Mouse (Mus musculus): ENCODE data around the gene Zmynd19. TPM values are rescaled to one million over a fixed set of nuclear protein-coding genes. Genes with fewer than 3 reads are reported as not detected.

Gene Zmynd19
- polyA plus RNA-seq, 1 experiment from 2014 or later, result 25.3 TPM

DNA sequence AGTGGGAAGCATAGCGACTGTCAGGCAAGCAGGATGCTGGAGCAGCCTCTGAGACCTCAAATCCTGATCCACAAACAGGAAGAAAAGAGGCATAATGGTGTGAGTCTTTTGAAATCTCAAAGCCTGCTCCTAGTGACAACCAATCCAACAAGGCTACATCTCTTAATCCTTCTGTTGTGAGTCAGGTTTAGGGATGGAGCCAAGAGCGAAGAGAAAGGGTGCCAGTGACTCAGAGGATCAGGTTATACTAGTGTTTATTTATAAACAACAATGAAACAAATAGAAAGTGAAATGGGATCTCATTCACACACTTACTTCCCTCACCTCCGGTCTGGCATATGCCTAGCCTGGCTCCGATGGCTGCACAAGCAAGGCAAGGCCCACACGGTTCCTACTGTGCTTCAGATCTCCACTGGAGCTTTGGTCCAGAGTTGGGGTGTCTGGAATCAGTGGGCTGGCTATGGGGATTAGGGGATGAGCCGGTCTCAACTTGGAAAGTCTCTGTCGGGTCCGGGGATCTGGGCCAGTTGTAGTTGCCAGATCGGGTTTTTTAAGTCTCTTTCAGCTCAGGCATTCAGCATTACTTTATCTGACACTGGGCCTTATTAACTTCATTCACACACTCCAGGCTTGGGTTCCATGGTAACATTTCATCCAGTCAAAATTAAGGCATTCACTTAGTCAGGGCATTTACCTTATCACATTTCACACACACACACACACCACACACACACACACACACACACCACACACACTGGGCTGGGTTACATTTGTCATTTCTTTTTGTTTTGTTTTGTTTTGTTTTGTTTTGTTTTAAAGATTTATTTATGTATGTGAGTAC, 54.6 kb downstream of the Zmynd19 start:
- H3K4me3 ChIP-seq, result no peak overlapping the region
- no peak for DNase-seq (ENCODE audit: low spot score)
- no peaks in the 10 kb centered on the region for H3K9me3 ChIP-seq
- H3K27me3 ChIP-seq (replicated peaks; ENCODE audit: low read depth, poor library complexity, severe bottlenecking), result no peaks in the 10 kb centered on the region
- no peaks in the 10 kb centered on the region for H3K4me1 ChIP-seq
- no peaks in the 10 kb centered on the region for H3K36me3 ChIP-seq (replicated peaks)
- 77% methylated on average over 9 of the region's 9 CpGs for WGBS
- no peak overlapping the region for H3K27ac ChIP-seq (replicated peaks)

DNA sequence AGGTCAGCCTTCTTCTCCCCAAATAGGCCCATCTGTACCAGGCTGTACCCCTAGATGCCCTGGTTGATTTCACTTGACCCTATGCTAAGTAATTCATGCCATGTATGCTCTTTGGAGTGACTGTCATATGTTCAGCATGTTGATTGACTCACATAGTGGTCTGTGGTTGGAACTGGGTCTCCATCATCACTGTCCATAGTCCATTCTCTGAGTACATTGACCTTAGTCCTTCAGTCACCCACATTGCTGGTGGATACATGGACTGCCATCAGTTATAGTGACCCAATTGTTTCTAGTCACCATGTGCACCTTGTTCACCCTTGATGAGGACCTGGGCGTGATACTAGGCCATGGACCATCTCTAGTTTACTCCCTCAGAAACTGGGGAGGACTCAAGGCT, 57.2 kb downstream of the Zmynd19 start:
- Histone ChIP-seq H3K27ac (replicated peaks) (no peak overlapping the region), H3K27me3 (replicated peaks; ENCODE audit: low read depth, poor library complexity, severe bottlenecking) (no peaks in the 10 kb centered on the region), H3K4me3 (no peak overlapping the region), H3K4me1 (no peaks in the 10 kb centered on the region), H3K9me3 (no peaks in the 10 kb centered on the region), H3K36me3 (replicated peaks) (no peaks in the 10 kb centered on the region)
- DNase-seq (ENCODE audit: low spot score), result no peak
- WGBS, result 84% methylated on average over 1 of the region's 1 CpGs

DNA sequence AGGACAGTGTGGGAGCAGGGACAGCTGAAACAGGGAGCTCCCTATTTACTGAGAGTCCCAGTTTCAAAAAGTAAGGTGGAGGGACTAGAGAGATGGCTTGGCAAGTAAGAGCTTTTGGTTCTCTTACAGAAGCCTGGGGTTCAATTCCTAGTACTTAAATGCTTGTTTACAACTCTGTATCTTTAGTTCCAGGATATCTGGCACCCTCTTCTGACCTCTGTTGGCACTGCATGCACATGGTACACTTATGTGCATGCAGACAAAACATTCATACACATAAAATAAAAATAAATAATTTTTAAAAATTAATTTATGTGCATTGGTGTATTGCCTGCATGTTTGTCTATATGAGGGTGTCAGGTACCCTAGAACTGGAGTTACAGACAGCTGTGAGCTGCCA, 58.7 kb downstream of the Zmynd19 start:
- H3K27me3 ChIP-seq (replicated peaks; ENCODE audit: low read depth, poor library complexity, severe bottlenecking), result no peaks in the 10 kb centered on the region
- H3K27ac ChIP-seq (replicated peaks), result no peak overlapping the region
- no peaks in the 10 kb centered on the region for H3K9me3 ChIP-seq
- H3K4me1 ChIP-seq, result no peaks in the 10 kb centered on the region
- DNase-seq (ENCODE audit: low spot score), result no peak
- no peak overlapping the region for H3K4me3 ChIP-seq
- no peaks in the 10 kb centered on the region for H3K36me3 ChIP-seq (replicated peaks)

Small RNAs within 50 kb of the gene (microRNA-seq; reads per million reads assigned to microRNA genes)
- gene Gm22875, result not detected

Other genes with a start within 250 kb of the Zmynd19 start
- 3.2 and 3.6 TPM in 2 replicates for gene Cacna1b, start 186.6 kb upstream of the Zmynd19 start, polyA plus RNA-seq (2016; fragmentation: Nextera tagmentation; extraction: Ambion mirVana)
- 157 and 163 TPM in 2 replicates for gene Ehmt1, start 30.2 kb upstream of the Zmynd19 start, polyA plus RNA-seq (2016; fragmentation: Nextera tagmentation; extraction: Ambion mirVana)
- gene Arrdc1, start 14.5 kb upstream of the Zmynd19 start, polyA plus RNA-seq (2016; fragmentation: Nextera tagmentation; extraction: Ambion mirVana), result 18.7 and 21.9 TPM in 2 replicates
- 34.9 and 35.0 TPM in 2 replicates for gene Dph7, start 12.6 kb downstream of the Zmynd19 start, polyA plus RNA-seq (2016; fragmentation: Nextera tagmentation; extraction: Ambion mirVana)
- 124 and 127 TPM in 2 replicates for gene Mrpl41, start 25.3 kb downstream of the Zmynd19 start, polyA plus RNA-seq (2016; fragmentation: Nextera tagmentation; extraction: Ambion mirVana)
- gene Pnpla7, start 26.2 kb downstream of the Zmynd19 start, polyA plus RNA-seq (2016; fragmentation: Nextera tagmentation; extraction: Ambion mirVana), result 5.6 and 6.1 TPM in 2 replicates
- 67.3 and 68.6 TPM in 2 replicates for gene Nsmf, start 104.6 kb downstream of the Zmynd19 start, polyA plus RNA-seq (2016; fragmentation: Nextera tagmentation; extraction: Ambion mirVana)
- gene Entpd8, start 130.5 kb downstream of the Zmynd19 start, polyA plus RNA-seq (2016; fragmentation: Nextera tagmentation; extraction: Ambion mirVana), result not detected in 2 replicates
- gene Noxa1, start 145.4 kb downstream of the Zmynd19 start, polyA plus RNA-seq (2016; fragmentation: Nextera tagmentation; extraction: Ambion mirVana), result 0.21 and 0.24 TPM in 2 replicates
- 19.8 and 26.6 TPM in 2 replicates for gene Nrarp, start 231.0 kb downstream of the Zmynd19 start, polyA plus RNA-seq (2016; fragmentation: Nextera tagmentation; extraction: Ambion mirVana)
- 2.2 and 2.4 TPM in 2 replicates for gene Tor4a, start 247.1 kb downstream of the Zmynd19 start, polyA plus RNA-seq (2016; fragmentation: Nextera tagmentation; extraction: Ambion mirVana)

All from embryonic facial prominence, embryonic 10.5 days (tissue).